Mouse (Mus musculus): ENCODE measurements around the gene Slc38a10.

The Slc38a10 gene

DNA sequence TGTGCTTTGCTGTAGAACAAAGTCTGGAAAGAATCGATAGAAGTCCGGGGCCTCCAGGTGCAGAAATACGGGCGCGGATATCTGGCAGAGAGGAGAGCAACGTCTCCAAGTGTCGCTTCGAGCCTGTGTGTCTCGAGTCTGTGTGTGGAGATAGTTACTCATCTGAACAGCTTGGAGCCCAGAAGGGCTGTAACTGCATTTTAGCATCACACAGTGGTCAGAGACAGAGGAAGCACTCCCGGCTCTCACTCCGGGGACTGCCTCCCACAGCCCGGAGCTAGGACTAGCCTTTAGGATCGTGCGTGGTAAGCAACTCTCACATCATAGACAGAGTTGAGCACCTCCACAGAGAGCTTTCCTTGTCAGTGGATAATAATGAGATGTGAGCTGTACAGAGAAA is 22.1 kb upstream of the Slc38a10 start:
- no peak for DNase-seq

DNA sequence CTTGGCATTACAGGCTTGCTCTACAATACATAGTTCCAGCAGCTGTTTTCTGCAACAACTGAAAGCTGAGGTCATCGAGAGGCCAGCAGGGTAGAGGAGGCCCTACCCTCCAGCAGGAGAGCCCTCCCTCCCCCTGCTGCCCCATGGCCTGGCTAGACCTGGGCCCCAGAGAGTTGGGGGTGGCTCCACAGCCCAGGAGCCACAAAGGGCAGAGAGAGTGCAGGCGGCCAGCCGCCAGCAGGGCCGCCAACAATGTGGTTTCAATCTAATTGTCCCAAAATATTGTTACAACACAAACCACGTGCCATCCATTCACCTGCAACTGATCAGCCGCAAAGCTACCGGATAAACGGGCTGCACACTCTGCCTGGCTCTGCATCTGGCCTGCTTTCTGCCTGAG is 20.0 kb upstream of the Slc38a10 start:
- no peak for DNase-seq

DNA sequence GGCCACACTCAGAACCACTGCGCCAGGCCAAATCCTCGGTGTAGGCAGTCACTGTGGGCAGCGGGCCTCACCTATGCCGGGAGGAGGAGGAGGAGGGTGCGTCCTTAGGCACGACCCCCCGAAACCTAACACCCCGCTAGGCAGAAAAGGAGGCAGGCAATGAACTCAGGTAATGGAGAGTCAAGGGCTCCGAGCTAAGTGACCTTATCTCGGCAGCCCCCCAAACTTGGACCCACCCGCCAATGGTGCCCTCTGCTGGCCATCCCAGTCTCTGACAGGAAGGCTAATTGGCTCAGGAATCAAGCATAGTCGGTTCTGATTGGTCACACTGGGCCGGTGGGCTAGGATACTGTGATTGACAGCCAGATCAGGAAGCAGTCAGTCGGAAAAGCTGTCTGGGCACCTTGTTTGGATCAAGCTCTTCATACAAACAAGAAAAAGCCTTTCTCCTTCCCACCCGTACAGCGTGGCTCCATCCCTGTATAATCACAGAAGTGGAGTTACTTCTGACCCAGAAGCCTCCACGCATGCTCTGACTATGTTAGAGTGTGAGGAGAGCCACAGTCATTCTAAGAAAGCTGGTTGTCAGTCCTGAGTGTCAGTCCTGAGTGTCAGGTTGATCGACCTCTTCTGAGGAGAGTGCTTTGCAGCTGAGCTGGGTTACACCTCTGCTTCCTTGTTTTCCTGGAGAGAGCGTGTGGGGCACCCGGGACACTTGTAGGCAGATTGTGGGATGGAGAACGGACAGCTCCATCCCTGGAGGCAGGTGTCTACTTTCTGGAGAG is 18.3 kb upstream of the Slc38a10 start:
- peak; percentile 79 for DNase-seq

DNA sequence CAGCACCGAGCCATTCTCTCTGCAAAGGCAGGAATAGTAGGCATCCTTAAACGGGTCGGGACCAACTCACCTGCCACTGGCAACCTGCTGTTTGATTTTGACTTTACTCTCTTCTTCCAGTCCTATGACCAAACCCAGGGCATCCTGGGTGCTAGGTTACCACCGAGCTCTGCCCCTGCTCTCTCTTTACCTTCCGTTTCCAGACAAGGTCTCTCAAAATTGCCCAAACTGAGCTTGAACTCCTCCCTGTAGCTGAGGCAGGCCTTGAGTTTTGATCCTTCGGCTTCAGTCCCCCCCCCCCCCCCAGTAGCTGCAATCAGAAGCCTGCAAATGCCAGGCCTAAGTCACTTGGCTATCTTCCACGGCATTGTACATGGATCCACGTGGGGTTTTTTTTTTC is 17.4 kb upstream of the Slc38a10 start:
- no peak for DNase-seq

DNA sequence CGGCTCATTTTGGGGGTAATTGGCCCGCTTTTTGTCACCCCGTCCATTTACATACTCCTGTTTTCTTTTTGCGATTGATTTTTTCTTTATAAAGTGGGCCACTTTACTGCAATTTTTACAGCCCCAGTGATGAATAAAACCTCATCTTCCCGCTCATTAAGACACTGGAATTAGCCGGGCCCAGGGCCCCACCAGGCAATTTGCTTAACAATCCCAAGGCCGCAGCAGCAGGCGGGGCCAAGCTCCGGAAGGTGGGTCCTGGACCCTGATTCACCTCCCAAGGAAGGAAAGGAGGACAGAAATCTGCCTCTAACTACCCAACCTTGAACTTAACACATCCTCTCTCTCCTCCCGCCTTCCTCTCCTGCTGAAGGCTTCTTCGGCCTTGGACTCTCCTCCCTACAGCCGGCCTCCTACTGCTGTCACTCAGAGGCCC is 16.8 kb upstream of the Slc38a10 start:
- DNase-seq, result no peak

DNA sequence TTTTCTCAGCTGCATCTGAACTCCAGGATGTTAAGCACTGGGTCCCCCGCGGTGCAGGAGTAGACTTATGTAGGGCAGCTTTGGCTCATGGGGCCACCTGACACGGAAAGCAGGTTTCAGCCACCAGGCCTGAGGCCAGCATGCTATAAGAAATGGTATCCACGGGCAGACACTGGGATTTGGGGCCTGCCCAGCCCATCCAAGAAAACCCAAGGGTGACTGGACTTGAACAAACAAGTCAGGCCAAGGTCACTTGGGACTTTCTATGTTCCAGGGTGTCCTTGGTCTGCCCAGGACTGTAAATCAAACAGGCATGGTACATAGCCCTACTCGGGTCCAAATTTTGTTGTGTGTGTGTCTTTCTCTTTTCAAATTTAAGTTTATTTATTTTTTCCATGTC is 15.9 kb upstream of the Slc38a10 start:
- no peak for DNase-seq

DNA sequence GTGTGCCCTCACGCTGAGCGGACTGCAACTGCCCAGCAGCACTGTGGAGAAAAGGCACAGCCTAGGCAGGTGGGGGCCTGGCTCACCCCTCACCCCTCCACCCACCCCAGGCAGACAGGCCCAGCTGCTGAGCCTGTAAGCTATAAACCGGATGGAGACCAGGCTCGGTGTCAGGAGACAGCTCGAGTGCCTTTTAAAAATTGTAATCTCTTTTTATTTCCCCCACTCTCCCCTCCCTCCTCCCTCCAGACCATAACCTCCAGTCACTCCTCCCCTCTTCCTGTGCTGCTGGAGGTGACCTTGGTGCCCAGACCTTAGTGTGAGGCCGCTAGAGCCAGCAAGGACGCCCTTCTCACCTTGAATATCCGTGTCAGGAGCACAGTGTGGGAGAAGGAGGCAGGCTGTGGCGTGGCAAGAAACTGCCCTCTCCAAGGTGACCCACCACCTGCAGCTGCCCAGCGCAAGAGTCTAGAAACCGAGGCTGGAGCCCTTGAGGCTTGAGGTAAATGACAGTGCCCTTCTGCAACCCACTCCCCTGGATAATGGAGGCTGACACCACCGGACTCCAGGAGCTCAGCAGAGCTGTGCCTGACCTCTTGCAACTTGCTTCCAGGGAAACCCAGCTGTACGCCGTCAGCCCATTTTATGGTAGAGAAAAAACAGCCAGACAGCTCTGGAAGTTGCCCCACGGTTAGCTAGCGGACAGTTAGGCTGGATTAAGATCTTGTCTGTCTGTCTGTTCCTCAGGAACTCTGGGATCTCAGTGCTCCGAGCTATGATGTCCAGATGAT is 13.5 kb upstream of the Slc38a10 start:
- DNase-seq, result peak; percentile 25

DNA sequence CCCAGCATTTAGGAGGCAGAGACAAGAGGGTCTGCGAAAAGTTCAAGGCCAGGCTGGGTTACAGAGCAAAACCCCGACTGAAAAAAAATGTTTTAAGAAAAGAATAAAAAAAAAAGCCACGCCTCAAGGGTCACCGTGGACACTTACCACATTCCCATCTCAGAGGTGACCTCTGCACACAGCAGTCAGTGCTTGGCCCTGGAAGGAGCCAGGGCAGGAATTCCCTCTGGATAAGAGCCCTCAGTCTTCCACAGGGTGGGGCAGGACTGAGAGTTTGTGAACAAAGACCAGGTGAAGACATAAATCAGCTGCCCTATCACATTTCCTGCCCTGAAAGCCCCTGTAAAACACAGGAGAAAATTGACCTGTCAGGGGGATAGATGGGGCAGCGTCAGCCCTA is 12.9 kb upstream of the Slc38a10 start:
- DNase-seq, result no peak

DNA sequence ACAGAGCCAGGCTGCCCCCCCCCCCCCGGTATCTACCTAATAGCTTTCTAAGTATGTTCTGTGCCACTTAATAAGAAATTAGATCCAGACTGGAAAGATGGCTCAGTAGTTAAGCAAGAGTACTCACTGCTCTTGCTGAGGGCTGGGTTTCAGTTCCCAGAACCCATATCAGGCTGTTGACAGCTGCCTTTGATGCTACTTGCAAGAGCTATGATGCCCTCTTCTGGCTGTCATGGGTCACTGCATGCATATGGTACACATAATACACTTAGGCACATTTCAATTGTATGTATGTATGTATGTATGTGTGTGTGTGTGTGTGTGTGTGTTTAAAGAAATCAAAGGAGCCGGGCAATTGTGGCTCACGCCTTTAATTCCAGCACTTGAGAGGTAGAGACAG is 12.1 kb upstream of the Slc38a10 start:
- no peak for DNase-seq

DNA sequence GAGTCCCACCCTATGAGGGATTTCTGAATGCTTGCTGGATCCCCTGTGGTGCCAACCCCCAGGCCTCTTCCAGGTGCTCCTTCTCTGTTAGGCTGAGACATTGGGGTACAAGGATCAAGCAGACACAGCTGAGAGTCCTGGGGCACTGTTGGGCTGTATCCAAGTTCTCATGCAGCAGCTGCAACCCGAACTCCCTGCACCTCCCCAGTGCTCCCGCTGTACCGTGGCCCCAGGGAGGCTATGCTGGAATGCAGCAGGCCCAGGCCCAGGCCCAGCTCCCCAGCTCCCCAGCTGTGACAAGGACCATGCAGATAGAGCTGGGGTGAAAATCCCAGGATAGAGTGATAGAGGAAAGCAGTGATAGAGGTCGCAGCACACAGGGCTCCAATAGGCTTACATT is 10.1 kb upstream of the Slc38a10 start:
- no peak for DNase-seq

DNA sequence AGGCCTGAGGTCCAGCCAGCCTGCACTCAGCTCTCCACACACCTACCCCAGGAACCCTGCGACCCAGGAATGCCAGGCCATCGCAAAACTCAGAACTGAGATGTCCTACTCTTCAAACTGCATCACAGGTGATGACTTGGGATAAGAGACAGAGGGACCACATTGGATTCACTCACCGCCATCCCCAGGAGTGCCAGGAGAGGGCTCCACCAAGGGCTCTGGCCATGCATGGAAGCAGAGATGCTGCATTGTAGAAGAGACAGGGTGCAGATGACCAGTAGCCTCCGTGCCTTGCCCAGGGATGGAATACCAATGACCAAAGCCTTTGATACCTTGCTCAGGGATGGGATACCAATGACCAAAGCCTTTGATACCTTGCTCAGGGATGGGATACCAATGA is 9.3 kb upstream of the Slc38a10 start:
- DNase-seq, result peak; percentile 42

DNA sequence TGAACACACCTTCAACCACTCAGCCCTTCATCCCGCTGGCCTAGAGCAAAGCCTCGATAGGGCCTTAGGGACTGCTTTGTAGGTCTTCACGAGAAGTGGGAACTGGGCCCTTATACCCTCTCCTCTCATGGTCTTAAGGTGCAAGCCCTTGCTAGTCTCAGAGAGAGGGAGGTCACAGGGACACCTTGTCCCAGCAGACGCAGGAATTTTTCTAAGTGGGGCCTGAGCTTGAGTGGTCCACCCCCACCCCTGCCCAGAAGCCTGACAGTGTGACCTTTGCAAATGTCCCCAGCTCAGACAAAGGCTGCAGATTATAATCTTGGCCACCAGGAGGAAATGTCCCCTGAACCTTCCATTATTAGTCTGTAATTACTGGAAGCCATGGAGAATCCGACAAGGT is 8.5 kb upstream of the Slc38a10 start:
- no peak for DNase-seq

DNA sequence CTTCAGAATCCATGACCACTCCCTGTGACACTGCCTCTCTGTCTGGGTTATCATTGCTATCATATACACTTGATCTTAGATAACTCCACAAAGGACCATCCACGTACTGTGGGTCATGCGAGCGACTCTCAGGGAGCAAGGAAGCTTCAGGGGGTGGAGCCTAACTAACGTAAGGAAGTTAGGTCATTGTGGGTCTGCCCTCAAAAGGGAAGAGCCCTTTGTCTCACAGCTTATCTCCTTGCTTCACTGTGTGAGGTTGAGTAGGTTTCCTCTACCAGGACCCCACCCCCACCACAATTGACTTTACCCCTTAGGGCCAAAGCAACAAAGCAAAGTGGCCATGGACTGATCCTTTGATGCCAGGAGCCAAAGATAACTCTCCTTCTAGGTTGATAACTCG is 7.7 kb upstream of the Slc38a10 start:
- peak; percentile 38 for DNase-seq

DNA sequence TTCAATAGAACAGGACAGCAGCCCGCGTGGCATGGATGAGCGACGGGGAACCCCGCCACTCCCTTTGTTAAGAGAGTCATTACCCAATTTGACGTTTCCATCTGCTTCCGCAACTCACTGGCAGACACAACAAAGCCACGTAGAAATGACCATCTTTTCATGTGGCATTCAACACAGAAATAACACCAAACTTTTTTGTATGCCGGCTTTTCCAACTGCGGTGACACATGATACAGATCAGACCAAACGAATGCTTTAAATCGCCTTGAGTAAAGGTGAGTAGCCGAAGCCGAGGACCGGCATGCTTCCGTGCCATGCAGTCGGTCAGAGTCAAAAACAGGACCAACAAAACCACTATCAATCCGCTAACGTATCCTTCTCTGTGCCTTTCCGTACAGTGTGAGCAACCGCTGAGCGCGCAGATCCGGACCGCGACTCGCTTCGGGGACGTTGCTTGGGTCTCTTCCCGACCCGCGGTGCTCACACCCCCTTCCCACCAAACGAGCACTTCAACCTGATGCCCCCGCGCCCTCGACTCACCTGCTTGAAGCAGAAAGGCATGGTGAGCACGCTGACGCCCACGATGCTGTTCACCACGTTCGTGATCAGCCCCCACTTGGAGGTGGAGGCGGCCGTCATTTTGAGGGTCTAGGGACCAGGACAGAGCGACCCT is 570 bp downstream of the Slc38a10 start:
- DNase-seq, result peak; percentile 28

DNA sequence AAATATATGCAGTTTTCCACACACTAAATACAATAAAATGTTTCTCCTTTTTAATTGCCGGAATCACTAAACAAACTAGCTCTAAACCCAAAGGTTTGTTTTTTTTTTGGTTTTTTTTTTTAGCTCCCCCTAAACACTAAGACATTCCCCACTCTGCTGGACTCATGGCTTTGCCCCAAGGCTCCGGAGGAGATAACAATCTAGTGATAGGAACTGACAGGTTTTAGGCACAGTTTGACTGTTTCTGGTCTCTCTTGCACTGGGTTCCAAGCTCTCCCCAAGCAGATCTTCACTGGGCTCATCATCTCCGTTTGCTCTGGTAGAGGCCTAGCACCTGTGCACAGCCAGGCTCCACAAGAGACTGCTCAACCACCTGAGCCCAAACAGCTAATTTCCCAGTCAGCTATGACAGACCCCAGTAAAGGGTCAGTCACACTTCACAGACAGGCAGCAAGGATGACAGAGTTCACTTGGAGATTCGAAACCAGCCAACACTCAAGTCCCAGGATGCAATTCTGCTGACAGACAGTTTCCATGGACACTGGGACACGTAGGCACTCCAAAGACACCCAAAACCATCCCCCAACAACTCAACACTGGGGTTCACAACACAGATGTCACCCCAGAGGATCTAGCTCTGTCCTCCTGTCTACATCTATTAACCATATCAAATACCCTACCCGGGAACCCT is 1.5 kb downstream of the Slc38a10 start:
- DNase-seq, result no peak

DNA sequence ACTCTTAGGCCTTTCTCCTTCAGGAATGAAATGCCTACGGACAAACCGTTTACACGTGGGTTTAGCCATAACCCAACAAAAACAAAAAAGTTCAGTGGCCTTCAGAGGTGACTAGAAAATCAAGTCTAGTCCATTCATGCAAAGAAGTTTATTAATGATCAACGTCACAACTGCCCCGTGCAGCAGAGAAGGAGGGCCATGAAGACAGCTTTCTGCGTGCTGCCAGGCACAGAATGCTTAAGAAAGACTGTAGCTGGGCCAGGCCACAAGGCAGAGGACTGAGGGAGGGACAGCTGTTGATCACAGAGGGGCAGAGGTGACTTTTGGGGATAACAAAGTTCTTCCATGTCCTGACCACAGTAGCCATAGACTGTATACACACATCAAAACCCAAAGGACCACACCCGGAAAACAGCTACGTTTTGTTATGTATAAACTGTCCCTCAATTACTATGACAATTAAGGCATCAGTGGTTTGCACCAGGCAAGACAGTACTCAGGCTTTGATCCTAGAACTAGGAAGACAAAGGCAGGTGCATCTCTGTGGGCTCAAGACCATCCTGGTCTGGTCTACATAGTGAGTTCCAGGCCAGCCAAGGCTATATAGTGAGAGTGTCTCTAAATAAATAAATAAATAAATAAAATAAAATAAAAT is 2.8 kb downstream of the Slc38a10 start:
- DNase-seq, result no peak

DNA sequence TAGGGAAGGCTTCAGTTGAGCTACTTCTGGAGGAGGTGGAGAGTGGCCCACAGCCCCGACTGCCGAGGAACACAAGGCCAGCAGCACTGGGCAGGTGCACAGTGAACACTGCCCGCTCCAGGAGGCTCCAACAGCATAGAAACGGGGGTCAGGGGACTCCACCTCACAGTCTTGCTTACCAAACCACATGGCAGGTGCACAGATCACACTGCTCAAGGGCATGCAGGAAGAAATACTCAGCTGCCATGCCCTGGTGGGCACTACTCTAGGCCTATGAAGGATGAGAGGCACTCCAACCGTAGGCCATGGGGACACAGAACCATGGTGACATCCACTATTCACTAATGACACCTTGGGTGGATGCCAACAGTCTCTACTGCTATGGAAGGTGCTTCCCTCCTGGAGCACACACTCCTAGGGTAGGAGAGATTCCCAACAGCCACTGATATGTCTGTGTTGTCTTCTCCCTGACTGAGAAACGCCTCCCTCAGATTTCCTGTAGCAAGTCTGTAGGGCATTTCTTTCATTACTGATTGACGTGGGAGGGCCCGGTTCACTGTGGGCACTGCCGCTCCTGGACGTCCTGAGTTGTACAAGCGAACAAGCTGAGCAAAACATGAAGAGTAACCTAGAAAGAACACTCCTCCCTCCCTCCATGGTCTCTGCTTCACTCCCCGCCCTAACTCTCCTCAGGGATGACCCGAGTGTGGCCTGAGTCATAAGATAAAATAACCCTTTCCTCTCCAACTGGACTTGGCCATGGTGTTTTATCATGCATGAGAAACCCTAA is 7.2 kb downstream of the Slc38a10 start:
- DNase-seq, result no peak

DNA sequence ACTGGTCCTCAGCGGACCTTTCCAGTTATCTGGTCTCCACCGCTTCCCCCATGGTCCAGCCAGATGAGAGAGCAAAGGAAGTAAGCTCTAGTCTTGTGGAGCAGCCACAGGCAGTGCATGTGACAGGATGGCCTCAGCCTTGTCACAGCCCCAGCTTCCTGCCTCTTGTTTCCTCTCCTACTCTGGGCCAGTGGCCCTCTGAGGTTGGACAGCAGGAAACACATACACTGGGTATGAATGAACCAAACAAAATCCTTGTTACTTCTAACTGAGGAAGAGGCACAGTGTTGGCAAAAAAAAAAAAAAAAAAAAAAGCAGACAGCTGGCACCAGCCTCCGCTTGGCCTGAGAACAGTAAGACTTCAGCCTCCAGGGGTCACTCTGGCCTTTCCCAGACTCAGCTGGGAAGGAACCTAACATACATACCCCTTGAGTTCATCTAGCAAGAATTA is 8.5 kb downstream of the Slc38a10 start:
- DNase-seq, result peak; percentile 43

DNA sequence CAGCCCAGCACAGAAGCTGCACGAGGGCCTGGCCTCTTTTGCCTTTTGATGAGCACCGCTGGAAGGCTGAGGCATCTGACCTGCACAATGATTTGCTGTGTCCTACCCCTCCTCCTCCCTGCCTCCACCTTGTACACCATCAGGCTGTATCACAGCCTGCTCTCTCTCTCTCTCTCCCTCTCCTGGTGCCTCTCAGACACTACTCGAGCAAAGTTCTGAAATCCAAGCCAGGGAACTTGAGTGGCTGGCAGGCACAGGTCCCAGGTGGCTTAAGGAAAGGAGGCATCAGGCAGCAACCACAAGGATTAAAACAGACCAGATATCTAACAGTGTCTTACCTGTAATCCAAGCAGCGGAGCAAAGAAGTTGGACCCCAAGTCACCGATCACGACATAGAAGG is 10.9 kb downstream of the Slc38a10 start:
- DNase-seq, result no peak

DNA sequence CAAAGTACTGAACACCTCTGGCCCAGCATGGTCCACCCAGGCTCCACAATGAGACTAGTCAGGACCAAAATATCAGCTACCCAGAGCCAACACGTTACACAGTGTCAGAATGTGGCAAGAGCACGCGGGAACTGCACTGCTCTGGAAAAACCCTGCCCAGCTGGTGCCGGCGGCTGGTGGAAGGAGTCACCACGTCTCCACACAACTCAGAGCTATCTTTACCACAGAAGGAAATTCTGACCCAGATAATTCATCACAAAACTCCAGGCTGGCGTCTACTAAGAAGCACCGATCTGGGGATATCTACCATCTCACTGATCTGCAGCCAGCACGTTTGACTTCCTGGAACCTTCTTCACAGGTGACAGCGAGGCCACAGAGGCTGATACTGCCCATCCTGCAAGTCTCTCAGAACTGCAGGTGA is 11.8 kb downstream of the Slc38a10 start:
- no peak for DNase-seq

DNA sequence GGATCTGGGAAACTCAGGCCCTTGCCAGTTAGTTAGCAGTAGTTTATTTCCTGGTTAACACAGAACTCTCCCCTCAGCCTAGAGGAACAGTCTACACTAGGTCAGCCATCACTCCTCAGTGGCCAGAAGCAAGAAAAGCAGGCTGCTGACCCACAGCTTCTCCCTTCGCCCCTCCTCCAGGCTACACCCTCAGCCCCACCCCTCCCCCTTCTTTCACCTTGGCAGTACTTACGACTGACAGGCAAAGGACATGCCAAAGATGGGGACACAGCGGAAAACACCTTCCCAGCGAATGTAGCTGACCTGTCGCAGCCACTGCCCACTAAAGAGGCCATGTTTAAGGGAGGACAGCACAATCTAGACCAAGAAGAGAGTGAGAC is 13.5 kb downstream of the Slc38a10 start:
- no peak for DNase-seq
